Comparison of ENCODE assay signal across 7 mouse cellular contexts in genomic region chr14:86489044-86489816, GRCm38 (mm10).
DNase-seq lines count a peak whose midpoint lies in the region; ATAC-seq and TF ChIP-seq lines count a peak whose summit lies in the region.

No protein-coding gene starts in this region.

- ATAC-seq in midbrain, postnatal 0 days (ENCODE audit: low FRiP score): no peak
- ATAC-seq in midbrain, embryonic 13.5 days: no peak

- no peaks in the 10 kb centered on the region for H3K27me3 ChIP-seq in midbrain, postnatal 0 days (ENCODE audit: insufficient read depth, low read length)
- H3K27me3 ChIP-seq in midbrain, embryonic 13.5 days: no peaks in the 10 kb centered on the region

- H3K36me3 ChIP-seq in midbrain, postnatal 0 days (ENCODE audit: insufficient read depth, low read length): no peaks in the 10 kb centered on the region
- H3K36me3 ChIP-seq in midbrain, embryonic 13.5 days: no peaks in the 10 kb centered on the region

- 74% methylated on average over 16 of the region's 16 CpGs for WGBS in midbrain, postnatal 0 days
- WGBS in midbrain, embryonic 13.5 days: 84% methylated on average over 16 of the region's 16 CpGs

- DNase-seq in midbrain, postnatal 0 days (ENCODE audit: low spot score): peak; percentile 79
- DNase-seq in gastrocnemius, adult 18-20 months (ENCODE audit: low spot score): peak; percentile 68
- peak; percentile 29 to 50 for DNase-seq in kidney, postnatal 36 days
- peak; percentile 45 for DNase-seq in lung, postnatal 14 days
- DNase-seq in spleen, postnatal 36 days (ENCODE audit: low spot score in 2 of 2): no peak
- DNase-seq in urinary bladder, postnatal 10 days (ENCODE audit: low spot score): no peak

- TF ChIP-seq CTCF in midbrain, postnatal 0 days (IDR thresholded peaks at IDR 0.05): no peak

- H3K27ac ChIP-seq in midbrain, postnatal 0 days (ENCODE audit: low read depth, low read length): no peak overlapping the region
- no peak overlapping the region for H3K27ac ChIP-seq in midbrain, embryonic 13.5 days

- no peak overlapping the region for H3K4me3 ChIP-seq in midbrain, postnatal 0 days (ENCODE audit: low read depth, low read length)
- H3K4me3 ChIP-seq in midbrain, embryonic 13.5 days (replicated peaks): no peak overlapping the region

- no peak overlapping the region for H3K4me2 ChIP-seq in midbrain, postnatal 0 days (ENCODE audit: low read depth, low read length, poor library complexity, severe bottlenecking)
- no peak overlapping the region for H3K4me2 ChIP-seq in midbrain, embryonic 13.5 days (replicated peaks)

- H3K9me3 ChIP-seq in midbrain, postnatal 0 days (ENCODE audit: low read length): no peaks in the 10 kb centered on the region
- no peaks in the 10 kb centered on the region for H3K9me3 ChIP-seq in midbrain, embryonic 13.5 days

- H3K4me1 ChIP-seq in midbrain, postnatal 0 days (ENCODE audit: insufficient read depth, low read length): no peaks in the 10 kb centered on the region; the same call in 1 of the 2 replicates
- no peaks in the 10 kb centered on the region for H3K4me1 ChIP-seq in midbrain, embryonic 13.5 days (replicated peaks)

- no peak overlapping the region for H3K9ac ChIP-seq in midbrain, postnatal 0 days (replicated peaks; ENCODE audit: low read length, poor library complexity, severe bottlenecking)
- H3K9ac ChIP-seq in midbrain, embryonic 13.5 days (replicated peaks): no peak overlapping the region

Comparison
In these comparisons a context has a peak if more than half of its experiments do, and no peak if none do; other contexts are left out.
1. DNase-seq: peak in midbrain, postnatal 0 days (single experiment), gastrocnemius, adult 18-20 months (single experiment), kidney, postnatal 36 days (2 of 2) and lung, postnatal 14 days (single experiment); none in spleen, postnatal 36 days (0 of 2) and urinary bladder, postnatal 10 days (single experiment).